Mouse (Mus musculus) forebrain, embryonic 15.5 days (tissue): ENCODE measurements around the gene AC161166.1. TPM values are rescaled to one million over a fixed set of nuclear protein-coding genes. Genes with fewer than 3 reads are reported as not detected.

ENCODE experiments used
- ATAC-seq: fragments of 200-750 bp; cut with Nextera tagmentation; replicated peaks from 2 replicates; pipeline ENCODE4 v1.8.0; 2017; ENCODE audit warnings: mild to moderate bottlenecking, moderate TSS enrichment, moderate library complexity
- H3K27ac ChIP-seq: fragments of 300-500 bp; sonication (generic); replicated peaks from 2 replicates; pipeline ENCODE4 v1.5.1; 2015; ENCODE audit warnings: mild to moderate bottlenecking, inconsistent platforms
- H3K27me3 ChIP-seq: fragments of 300-500 bp; sonication (generic); 2 replicates; pipeline ENCODE4 v1.6.1; 2015; ENCODE audit warnings: inconsistent platforms
- H3K36me3 ChIP-seq: fragments of 300-500 bp; sonication (generic); 2 replicates; pipeline ENCODE4 v1.6.1; 2015; ENCODE audit warnings: mild to moderate bottlenecking, inconsistent platforms
- H3K4me1 ChIP-seq: fragments of 300-500 bp; sonication (generic); 2 replicates; pipeline ENCODE4 v1.6.1; 2015; ENCODE audit warnings: inconsistent platforms
- H3K4me2 ChIP-seq: fragments of 300-500 bp; sonication (generic); replicated peaks from 2 replicates; pipeline ENCODE4 v1.6.1; 2015; ENCODE audit warnings: mild to moderate bottlenecking, inconsistent platforms
- H3K4me3 ChIP-seq: fragments of 300-500 bp; sonication (generic); 2 replicates; pipeline ENCODE4 v1.5.1; 2015; ENCODE audit warnings: mild to moderate bottlenecking, inconsistent platforms
- H3K9ac ChIP-seq: fragments of 300-500 bp; sonication (generic); replicated peaks from 2 replicates; pipeline ENCODE4 v1.6.1; 2015; ENCODE audit warnings: mild to moderate bottlenecking, inconsistent platforms
- H3K9me3 ChIP-seq: fragments of 300-500 bp; sonication (generic); 2 replicates; pipeline ENCODE4 v1.6.1; 2016; ENCODE audit warnings: inconsistent platforms
- WGBS: fragments of 180-500 bp; shearing (Covaris S2); methylation state at CpG from one replicate; pipeline ENCODE4 v1.1.7; 2015; ENCODE audit warnings: mixed read lengths; 5-methylcytosine and 5-hydroxymethylcytosine counted together
- polyA plus RNA-seq: library from polyadenylated mRNA; unstranded; fragments of >200 nt; fragmentation: Nextera tagmentation; extraction: Ambion mirVana; gene quantifications from 2 replicates; pipeline ENCODE4 v1.2.1, GENCODE M21; 2015

Gene AC161166.1
- polyA plus RNA-seq, 1 experiment from 2014 or later: 1.7 TPM

DNA sequence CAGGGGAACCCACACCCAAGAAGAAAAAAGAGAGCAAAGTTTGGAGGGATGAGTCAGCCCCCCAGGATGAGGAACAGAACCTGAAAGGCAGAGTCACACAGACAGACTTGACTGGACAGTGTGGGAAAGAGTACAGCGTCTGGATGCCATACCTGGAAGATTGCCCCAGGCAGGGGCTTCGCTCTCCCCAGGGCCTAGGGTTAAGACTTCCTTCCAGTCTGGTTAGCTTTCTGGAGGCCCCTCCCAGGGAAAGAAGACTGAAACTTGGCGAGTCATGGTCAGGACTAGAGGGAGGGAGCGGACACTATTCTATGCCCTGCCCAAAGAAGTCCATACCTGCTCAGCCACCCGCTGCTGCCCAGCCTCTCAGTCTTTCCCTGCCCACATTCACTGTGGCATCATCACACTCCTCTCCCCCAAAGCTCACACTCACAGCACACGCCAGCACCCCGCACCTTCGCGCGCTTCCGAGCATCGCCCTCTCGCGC lies 31.2 kb downstream of the AC161166.1 start:
- Histone ChIP-seq H3K36me3 (no peaks in the 10 kb centered on the region), H3K4me2 (peak overlapping the region; percentile 79), H3K4me3 (peak overlapping the region; percentile 85), H3K9ac (peak overlapping the region; percentile 92), H3K9me3 (no peaks in the 10 kb centered on the region), H3K27me3 (no peaks in the 10 kb centered on the region), H3K27ac (peak overlapping the region; percentile 84), H3K4me1 (peaks cover 54% of the 10 kb centered on the region)
- peak; percentile 42 for ATAC-seq
- WGBS: 14% methylated on average over 14 of the region's 14 CpGs

DNA sequence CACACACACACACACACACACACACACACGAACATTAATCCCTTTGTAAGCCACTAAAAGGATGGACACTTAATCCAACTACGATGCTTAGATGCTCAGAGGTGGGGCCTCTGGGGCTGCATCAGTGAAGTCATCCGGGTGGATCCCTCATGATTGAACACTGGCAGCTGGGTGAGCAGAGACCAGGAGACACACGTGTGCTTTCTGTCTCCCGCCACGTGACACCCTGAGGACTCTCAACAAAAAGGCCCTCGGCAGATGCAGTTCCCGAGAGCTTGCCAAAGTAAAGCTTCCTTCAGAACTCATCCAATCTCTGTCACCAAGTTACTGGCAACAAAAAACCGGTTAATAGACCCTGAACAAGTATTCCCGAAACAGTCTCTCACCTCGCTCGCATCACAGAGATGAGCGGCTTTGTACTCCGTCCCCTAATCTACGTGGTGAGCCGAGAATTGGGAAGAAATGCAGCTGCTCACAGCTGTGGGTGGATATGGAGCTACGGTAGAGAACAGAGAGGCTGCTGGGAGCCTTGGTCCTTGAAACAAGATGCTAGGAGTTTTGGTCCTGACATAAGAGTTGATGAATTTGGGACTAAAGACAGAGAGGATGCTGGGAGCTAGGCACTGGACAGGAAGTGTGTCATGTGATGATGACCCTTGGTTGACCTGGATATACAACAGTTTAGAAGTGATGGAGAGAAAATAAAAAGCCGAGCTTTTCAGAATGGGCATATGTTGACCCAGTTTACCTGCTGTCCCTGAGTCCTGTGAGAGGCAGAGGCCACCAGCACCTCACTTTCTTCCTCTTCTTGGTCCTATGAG lies 31.9 kb downstream of the AC161166.1 start:
- 51% methylated on average over 18 of the region's 18 CpGs for WGBS
- no peak for ATAC-seq
- H3K9ac ChIP-seq: peak overlapping the region; percentile 92
- no peaks in the 10 kb centered on the region for H3K36me3 ChIP-seq
- H3K27ac ChIP-seq: peak overlapping the region; percentile 22; the same call in 1 of the 2 replicates
- H3K4me1 ChIP-seq: peaks cover 47% of the 10 kb centered on the region
- no peaks in the 10 kb centered on the region for H3K27me3 ChIP-seq
- peak overlapping the region; percentile 79 for H3K4me2 ChIP-seq
- H3K4me3 ChIP-seq: peak overlapping the region; percentile 85
- H3K9me3 ChIP-seq: no peaks in the 10 kb centered on the region

DNA sequence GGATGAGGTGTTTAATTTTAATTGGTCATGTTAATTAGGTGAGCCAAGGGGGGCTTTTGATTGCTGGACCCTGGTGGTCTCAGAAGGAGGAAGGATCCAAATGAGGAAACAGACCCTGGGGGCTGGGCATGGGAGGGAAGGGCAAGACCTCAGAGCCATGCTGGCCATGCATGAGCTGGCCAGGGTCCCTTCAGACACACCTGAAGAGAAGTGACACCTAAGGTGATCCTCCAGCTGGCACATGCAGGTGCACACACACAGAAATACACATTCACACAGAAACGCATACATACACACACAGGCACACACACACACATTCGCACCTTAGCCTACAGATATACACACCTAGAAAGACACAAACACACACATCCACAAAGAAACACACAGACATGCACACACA lies 32.6 kb downstream of the AC161166.1 start:
- no peak for ATAC-seq
- H3K4me2 ChIP-seq: 0 out of 2 replicates have a peak overlapping the region, but pooled peaks have one; percentile 79
- 96% methylated on average over 2 of the region's 2 CpGs for WGBS
- peaks cover 46% of the 10 kb centered on the region for H3K4me1 ChIP-seq
- no peaks in the 10 kb centered on the region for H3K9me3 ChIP-seq
- H3K36me3 ChIP-seq: no peaks in the 10 kb centered on the region
- no peak overlapping the region for H3K27ac ChIP-seq
- no peak overlapping the region for H3K9ac ChIP-seq
- no peak overlapping the region for H3K4me3 ChIP-seq
- no peaks in the 10 kb centered on the region for H3K27me3 ChIP-seq

DNA sequence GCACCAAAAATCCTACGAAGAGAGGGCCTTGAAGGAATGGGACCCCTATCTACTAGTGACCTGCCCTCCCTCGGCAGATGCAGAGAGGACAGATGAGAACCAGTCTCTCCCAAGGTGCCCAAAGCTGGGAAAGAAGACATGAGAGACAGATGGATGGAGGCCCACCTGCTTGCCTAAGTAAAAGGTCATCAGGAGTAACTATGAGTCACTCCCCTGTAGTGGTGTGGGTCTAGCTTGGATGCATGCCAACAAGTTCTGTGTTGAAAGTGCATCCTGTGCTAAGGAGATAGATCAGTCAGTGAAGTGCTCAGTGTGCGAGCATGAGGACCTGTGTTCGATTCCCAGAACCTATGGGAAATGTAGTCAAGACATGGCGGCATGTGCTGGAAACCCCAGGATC lies 33.3 kb downstream of the AC161166.1 start:
- H3K4me1 ChIP-seq: peaks cover 40% of the 10 kb centered on the region
- ATAC-seq: no peak
- 93% methylated on average over 5 of the region's 5 CpGs for WGBS
- H3K9me3 ChIP-seq: no peaks in the 10 kb centered on the region
- no peak overlapping the region for H3K4me3 ChIP-seq
- H3K36me3 ChIP-seq: no peaks in the 10 kb centered on the region
- no peak overlapping the region for H3K4me2 ChIP-seq
- H3K27me3 ChIP-seq: no peaks in the 10 kb centered on the region
- H3K9ac ChIP-seq: no peak overlapping the region
- H3K27ac ChIP-seq: no peak overlapping the region

DNA sequence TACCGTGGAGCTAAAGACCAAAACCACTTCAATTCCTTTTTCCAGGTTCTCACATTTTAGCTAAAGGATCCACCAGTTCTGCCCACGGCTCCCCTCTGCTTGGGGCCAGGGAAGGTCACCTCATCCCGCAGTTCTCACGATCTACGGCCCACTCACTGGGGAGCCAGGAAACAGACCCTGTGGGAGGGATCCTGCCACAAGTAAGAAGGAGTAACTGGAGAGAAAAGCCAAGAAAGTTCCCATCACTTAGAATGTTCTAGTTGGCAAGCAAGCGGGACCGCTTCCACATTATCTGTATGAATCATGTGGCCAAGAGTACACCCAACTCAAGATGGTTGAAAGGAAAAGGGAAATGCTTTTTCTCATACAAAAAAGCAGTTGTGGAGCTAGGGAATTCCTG lies 35.4 kb downstream of the AC161166.1 start:
- no peaks in the 10 kb centered on the region for H3K9me3 ChIP-seq
- no peaks in the 10 kb centered on the region for H3K36me3 ChIP-seq
- no peak overlapping the region for H3K9ac ChIP-seq
- H3K4me2 ChIP-seq: no peak overlapping the region
- no peaks in the 10 kb centered on the region for H3K27me3 ChIP-seq
- ATAC-seq: no peak
- no peak overlapping the region for H3K4me3 ChIP-seq
- 90% methylated on average over 7 of the region's 7 CpGs for WGBS
- H3K27ac ChIP-seq: no peak overlapping the region
- H3K4me1 ChIP-seq: peaks cover 28% of the 10 kb centered on the region

DNA sequence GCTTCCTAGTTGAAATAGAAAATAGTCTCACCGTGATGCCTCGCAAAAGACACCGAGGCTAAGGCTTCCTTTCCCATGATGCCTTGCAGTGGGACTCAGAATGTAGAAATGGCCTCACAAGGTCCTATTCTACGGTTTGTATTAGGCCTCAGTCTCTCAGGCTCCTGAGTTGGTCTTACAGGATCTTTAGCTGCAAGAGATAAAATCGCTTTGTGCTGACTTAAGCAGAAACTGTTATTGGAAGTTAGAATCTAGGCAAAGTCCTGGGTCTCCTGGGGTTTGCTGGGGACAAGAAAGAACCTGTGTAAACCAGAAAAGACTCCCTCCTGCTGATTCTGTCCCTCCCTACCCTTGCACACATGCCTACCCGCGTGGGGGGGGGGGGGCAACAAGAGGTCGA lies 35.9 kb downstream of the AC161166.1 start:
- 81% methylated on average over 8 of the region's 8 CpGs for WGBS
- Histone ChIP-seq H3K4me2 (no peak overlapping the region), H3K9ac (no peak overlapping the region), H3K27ac (no peak overlapping the region), H3K4me1 (peaks cover 26% of the 10 kb centered on the region), H3K4me3 (no peak overlapping the region), H3K27me3 (no peaks in the 10 kb centered on the region), H3K9me3 (no peaks in the 10 kb centered on the region), H3K36me3 (no peaks in the 10 kb centered on the region)
- ATAC-seq: no peak

DNA sequence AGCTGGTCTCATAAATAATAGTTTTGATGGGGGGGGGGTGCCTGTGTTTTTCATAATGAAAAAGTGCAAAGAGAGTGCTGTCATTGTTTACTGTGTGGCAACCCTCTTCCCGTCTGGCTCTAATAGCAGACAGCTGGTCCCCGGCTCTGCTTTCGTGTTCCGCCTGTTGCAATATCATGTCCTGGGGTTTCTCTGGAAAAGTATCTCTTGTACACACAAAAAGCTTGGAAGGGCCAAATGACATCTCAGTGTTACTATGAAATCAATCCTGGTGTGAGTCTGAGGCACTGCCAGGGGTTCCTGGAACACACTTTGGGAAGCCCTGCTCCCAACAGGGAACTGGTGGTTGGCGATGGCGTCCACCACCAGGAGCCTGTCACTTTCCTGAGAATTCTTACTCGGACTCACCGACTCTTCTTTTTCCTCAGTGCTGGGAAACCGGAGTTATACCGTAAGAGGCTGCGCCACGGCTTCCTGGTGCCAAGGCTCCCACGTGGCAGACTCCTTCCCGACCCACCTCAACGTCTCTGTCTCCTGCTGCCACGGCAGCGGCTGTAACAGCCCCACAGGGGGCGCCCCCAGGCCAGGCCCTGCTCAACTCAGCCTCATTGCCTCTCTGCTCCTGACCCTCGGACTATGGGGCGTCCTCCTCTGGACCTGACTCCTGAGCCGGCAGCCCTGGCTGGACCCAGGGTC lies 37.3 kb downstream of the AC161166.1 start:
- ATAC-seq: no peak
- H3K4me1 ChIP-seq: peaks cover 13% of the 10 kb centered on the region
- no peak overlapping the region for H3K27ac ChIP-seq
- WGBS: 25% methylated on average over 21 of the region's 21 CpGs
- no peaks in the 10 kb centered on the region for H3K27me3 ChIP-seq
- H3K36me3 ChIP-seq: no peaks in the 10 kb centered on the region
- no peak overlapping the region for H3K9ac ChIP-seq
- H3K4me2 ChIP-seq: no peak overlapping the region
- no peaks in the 10 kb centered on the region for H3K9me3 ChIP-seq
- H3K4me3 ChIP-seq: no peak overlapping the region

DNA sequence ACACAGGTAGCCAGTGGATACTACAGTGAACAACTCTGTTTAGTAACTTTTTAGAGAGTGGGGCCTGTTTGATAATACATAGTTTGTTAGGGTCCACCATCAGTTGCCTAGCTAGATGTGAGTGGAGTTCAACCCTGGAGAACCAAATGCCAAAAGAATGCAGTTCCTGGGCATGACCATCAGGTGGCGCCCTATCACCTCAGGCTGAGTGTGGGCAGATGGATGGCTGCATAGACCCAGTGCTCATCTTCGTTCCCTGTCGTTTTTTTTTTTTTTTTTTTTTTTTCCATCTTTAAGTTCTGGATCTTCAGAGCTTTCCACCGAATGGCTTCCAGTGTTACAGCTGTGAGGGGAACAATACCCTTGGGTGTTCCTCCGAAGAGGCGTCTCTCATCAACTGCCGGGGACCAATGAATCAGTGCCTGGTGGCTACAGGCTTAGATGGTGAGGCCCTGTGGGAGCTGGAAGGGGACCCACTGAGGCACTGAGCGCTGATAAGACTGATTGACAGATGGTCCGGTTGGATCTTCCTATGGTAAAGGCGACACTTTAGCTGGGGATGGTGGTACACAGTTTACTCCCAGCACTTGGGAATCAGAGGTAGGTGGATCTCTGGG lies 38.2 kb downstream of the AC161166.1 start:
- H3K27ac ChIP-seq: no peak overlapping the region
- H3K4me3 ChIP-seq: no peak overlapping the region
- no peaks in the 10 kb centered on the region for H3K36me3 ChIP-seq
- H3K4me2 ChIP-seq: no peak overlapping the region
- ATAC-seq: peak; percentile 47
- no peak overlapping the region for H3K9ac ChIP-seq
- no peaks in the 10 kb centered on the region for H3K27me3 ChIP-seq
- peaks cover 8% of the 10 kb centered on the region for H3K4me1 ChIP-seq
- H3K9me3 ChIP-seq: no peaks in the 10 kb centered on the region
- 45% methylated on average over 10 of the region's 10 CpGs for WGBS

DNA sequence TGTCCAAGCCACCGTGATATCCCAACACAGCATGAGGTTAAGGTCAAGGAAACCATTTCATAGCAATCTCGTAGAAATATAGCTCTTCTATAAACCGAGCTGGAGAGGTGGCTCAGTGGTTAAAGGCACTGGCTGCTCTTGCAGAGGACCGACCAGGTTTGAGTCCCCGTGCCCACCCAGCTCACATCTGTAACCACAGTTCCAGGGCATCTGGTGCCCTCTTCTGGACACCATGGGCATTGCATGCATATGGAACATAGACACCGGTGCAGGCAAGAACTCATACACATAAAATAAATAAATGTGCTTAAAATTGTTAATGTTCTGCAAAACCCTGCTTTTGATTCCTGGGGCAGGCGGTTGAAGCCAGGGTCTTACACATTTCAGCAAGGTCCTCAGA lies 39.3 kb downstream of the AC161166.1 start:
- H3K9ac ChIP-seq: no peak overlapping the region
- no peaks in the 10 kb centered on the region for H3K9me3 ChIP-seq
- H3K27me3 ChIP-seq: no peaks in the 10 kb centered on the region
- H3K4me3 ChIP-seq: no peak overlapping the region
- no peak overlapping the region for H3K4me2 ChIP-seq
- peaks cover 8% of the 10 kb centered on the region for H3K4me1 ChIP-seq
- no peaks in the 10 kb centered on the region for H3K36me3 ChIP-seq
- WGBS: 77% methylated on average over 7 of the region's 7 CpGs
- no peak overlapping the region for H3K27ac ChIP-seq
- no peak for ATAC-seq

DNA sequence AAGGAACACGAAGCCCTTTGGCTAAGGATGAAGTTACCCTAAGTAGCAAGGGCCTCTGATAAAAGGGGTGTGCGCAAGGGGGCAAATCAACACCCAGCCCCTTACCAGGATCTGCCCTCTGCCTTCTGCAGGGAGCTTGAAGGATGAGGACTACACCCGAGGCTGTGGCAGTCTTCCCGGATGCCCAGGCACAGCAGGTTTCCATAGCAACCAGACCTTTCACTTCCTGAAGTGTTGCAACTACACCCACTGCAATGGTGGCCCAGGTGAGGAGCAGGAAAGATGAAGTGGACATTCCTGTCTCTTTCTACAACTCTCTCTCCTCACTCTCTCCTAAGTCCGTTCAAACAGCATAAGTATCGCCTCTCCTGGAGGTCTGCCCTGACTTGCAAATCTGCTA lies 39.8 kb downstream of the AC161166.1 start:
- H3K9ac ChIP-seq: no peak overlapping the region
- no peak for ATAC-seq
- WGBS: 74% methylated on average over 6 of the region's 6 CpGs

DNA sequence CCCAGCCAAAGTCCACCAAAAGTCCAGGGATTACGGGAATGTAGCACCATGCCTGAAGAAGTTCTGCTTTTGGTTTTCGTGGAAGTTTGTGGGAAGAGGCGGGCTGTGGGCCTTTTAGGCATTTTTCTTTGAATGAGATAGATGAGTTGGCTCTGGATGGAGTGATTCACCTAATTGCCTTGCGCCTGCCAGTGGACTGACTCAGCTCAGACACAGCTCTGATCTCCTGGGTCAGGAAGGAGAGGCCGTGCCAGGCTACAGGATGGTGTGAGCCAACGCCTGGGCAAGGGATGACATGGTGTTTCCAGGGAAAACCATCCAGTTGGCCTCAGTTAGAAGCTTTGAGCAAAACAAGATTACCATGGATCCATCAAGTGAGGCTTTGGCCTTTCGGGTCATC lies 41.9 kb downstream of the AC161166.1 start:
- no peak overlapping the region for H3K4me3 ChIP-seq
- no peak for ATAC-seq
- H3K9ac ChIP-seq: no peak overlapping the region
- H3K27ac ChIP-seq: no peak overlapping the region
- H3K9me3 ChIP-seq: no peaks in the 10 kb centered on the region
- no peaks in the 10 kb centered on the region for H3K36me3 ChIP-seq
- no peaks in the 10 kb centered on the region for H3K27me3 ChIP-seq
- peaks cover 8% of the 10 kb centered on the region for H3K4me1 ChIP-seq
- H3K4me2 ChIP-seq: no peak overlapping the region
- 94% methylated on average over 7 of the region's 7 CpGs for WGBS

More for the DNA sequence above, 39.8 kb downstream of the AC161166.1 start:
- no peak overlapping the region for H3K4me2 ChIP-seq
- peaks cover 8% of the 10 kb centered on the region for H3K4me1 ChIP-seq
- no peak overlapping the region for H3K27ac ChIP-seq
- H3K27me3 ChIP-seq: no peaks in the 10 kb centered on the region
- H3K36me3 ChIP-seq: no peaks in the 10 kb centered on the region
- no peaks in the 10 kb centered on the region for H3K9me3 ChIP-seq
- H3K4me3 ChIP-seq: no peak overlapping the region

DNA sequence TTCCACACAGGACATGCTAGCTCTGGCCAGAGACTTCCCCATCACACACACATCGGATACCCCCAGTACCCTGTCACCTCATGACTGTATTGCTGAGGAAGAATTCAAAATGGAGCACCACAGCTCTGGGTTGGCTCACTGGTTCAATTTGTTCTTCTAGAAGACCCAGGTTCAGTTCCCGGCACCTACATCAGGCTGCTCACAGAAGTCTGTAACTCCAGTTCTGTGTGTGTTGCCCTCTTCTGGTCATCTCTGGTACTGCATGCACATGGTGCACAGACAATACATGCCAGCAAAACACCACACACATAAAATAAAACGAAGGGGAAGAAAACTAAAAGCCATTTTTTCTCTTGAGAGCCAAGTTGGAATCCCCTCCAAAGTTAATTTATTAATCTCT lies 43.1 kb downstream of the AC161166.1 start:
- 89% methylated on average over 3 of the region's 3 CpGs for WGBS
- H3K4me2 ChIP-seq: no peak overlapping the region
- no peak for ATAC-seq
- no peak overlapping the region for H3K9ac ChIP-seq
- no peaks in the 10 kb centered on the region for H3K36me3 ChIP-seq
- H3K9me3 ChIP-seq: no peaks in the 10 kb centered on the region
- no peak overlapping the region for H3K4me3 ChIP-seq
- no peaks in the 10 kb centered on the region; the same call in 1 of the 2 replicates for H3K27me3 ChIP-seq
- peaks cover 1% of the 10 kb centered on the region; the same call in 1 of the 2 replicates for H3K4me1 ChIP-seq
- no peak overlapping the region for H3K27ac ChIP-seq
